Mouse (Mus musculus): ENCODE results near the gene Armc7. TPM values are rescaled to one million over a fixed set of nuclear protein-coding genes. Genes with fewer than 3 reads are reported as not detected.
"Not testable (repeated sequence)": the region's sequence is repeated elsewhere in the genome, so short reads cannot be mapped to it uniquely, and the experiment has no call there.

Gene Armc7
- total RNA-seq, 4 experiments from 2014 or later: 1.2 to 2.2 (median 1.9) TPM

- not testable (repeated sequence) for DNase-seq (ENCODE audit: low spot score)
Measured at GRCm38 (mm10) chr11:115454822-115455221, 20.6 kb upstream of the Armc7 start.

- DNase-seq (ENCODE audit: low spot score): no peak
Measured at GRCm38 (mm10) chr11:115455619-115456018, 19.8 kb upstream of the Armc7 start.

GRCm38 (mm10) chr11:115456182-115456581, 19.3 kb upstream of the Armc7 start:
- no peak for DNase-seq (ENCODE audit: low spot score)

- no peak for DNase-seq (ENCODE audit: low spot score)
Measured at GRCm38 (mm10) chr11:115457405-115457804, 18.1 kb upstream of the Armc7 start.

- no peak for DNase-seq (ENCODE audit: low spot score)
Measured at GRCm38 (mm10) chr11:115460976-115461375, 14.5 kb upstream of the Armc7 start.

- no peak for DNase-seq (ENCODE audit: low spot score)
Measured at GRCm38 (mm10) chr11:115461846-115462242, 13.6 kb upstream of the Armc7 start.

GRCm38 (mm10) chr11:115462243-115462891, 13.1 kb upstream of the Armc7 start, which contains the start of gene Slc16a5:
Gene Slc16a5 (plus strand): TSS chr11:115462474.
- DNase-seq (ENCODE audit: low spot score): no peak

- no peak for DNase-seq (ENCODE audit: low spot score)
Measured at GRCm38 (mm10) chr11:115463397-115463796, 12.1 kb upstream of the Armc7 start.

GRCm38 (mm10) chr11:115464851-115465250, 10.6 kb upstream of the Armc7 start:
- no peak for DNase-seq (ENCODE audit: low spot score)

- no peak for DNase-seq (ENCODE audit: low spot score)
Measured at GRCm38 (mm10) chr11:115467217-115467618, 8.2 kb upstream of the Armc7 start.

- DNase-seq (ENCODE audit: low spot score): no peak
Measured at GRCm38 (mm10) chr11:115472183-115472582, 3.3 kb upstream of the Armc7 start.

GRCm38 (mm10) chr11:115473626-115474275, 1.7 kb upstream of the Armc7 start:
- peak; percentile 97 for DNase-seq (ENCODE audit: low spot score)

GRCm38 (mm10) chr11:115475758-115476237, 331 bp downstream of the Armc7 start:
- no peak for DNase-seq (ENCODE audit: low spot score)

- not testable (repeated sequence) for DNase-seq (ENCODE audit: low spot score)
Measured at GRCm38 (mm10) chr11:115476630-115477029, 1.2 kb downstream of the Armc7 start.

- DNase-seq (ENCODE audit: low spot score): not testable (repeated sequence)
Measured at GRCm38 (mm10) chr11:115477388-115477787, 1.9 kb downstream of the Armc7 start.

- DNase-seq (ENCODE audit: low spot score): no peak
Measured at GRCm38 (mm10) chr11:115478296-115478938, 3.0 kb downstream of the Armc7 start.

GRCm38 (mm10) chr11:115481553-115482259, 6.2 kb downstream of the Armc7 start:
- DNase-seq (ENCODE audit: low spot score): no peak

- no peak for DNase-seq (ENCODE audit: low spot score)
Measured at GRCm38 (mm10) chr11:115483278-115483677, 7.8 kb downstream of the Armc7 start.

- peak; percentile 72 for DNase-seq (ENCODE audit: low spot score)
Measured at GRCm38 (mm10) chr11:115483726-115484125, 8.3 kb downstream of the Armc7 start.

- DNase-seq (ENCODE audit: low spot score): no peak
Measured at GRCm38 (mm10) chr11:115485155-115485554, 9.7 kb downstream of the Armc7 start.

GRCm38 (mm10) chr11:115488551-115489104, 13.2 kb downstream of the Armc7 start:
- DNase-seq (ENCODE audit: low spot score): no peak

All from heart, adult 8-10 months (tissue).